Comparison of ENCODE assay signal across 7 mouse cellular contexts in the genomic region with DNA sequence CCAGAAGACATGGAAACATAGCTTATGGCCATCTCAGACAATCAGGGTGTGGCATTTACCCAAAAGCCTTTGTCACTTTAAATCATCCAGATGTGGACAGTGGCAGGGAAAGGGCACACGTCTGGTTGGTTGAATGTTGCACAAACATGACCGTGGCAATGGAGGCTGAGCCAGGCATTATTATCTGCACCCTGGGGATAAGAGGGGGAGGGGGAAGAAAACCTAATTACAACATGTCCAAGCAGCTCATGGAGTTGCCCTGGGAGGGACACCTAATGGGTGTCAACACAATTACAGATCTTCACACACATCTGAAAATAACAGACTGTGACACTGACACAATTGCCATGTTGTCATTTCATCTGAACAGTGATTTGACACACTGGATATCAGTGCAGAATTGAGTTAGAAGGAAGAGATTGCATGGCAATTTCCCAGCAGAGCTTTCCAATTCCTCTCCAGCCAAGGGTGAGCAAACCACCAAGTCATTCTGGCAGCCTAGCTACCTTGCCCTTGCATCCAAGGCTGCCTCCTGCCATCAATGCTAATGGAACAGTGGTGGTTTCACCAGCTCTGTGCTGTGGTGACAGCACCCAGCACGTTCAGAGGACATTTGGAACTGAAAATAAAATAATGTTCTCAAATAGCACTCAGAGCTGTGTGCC.
"Had no signal": no experiment of that assay in that cellular context is flagged by ENCODE, and none has a peak within 500 bp of the region (broad histone marks: within the 10 kb centered on the region; RNA-seq: fewer than 3 reads in every experiment).

No protein-coding gene starts in this region.

- DNase-seq: kidney, adult 9 months; kidney, postnatal 36 days; layer of hippocampus, adult 9-11 months; layer of hippocampus, postnatal 36 days; lung, adult 18-20 months; right cerebral cortex, postnatal 25 days; thymus, postnatal 4 days had no signal
